Mouse (Mus musculus) embryonic stem cell, embryonic (primary cell): ENCODE data around the gene Gcnt2.

Source experiments
- CTCF ChIA-PET, 4 experiments: fragments of 300-600 bp in 2 of 4; fragments of 350-600 bp in 2 of 4; sonication (Branson Sonifier 250); formaldehyde crosslinking; loops; one replicate each; lab custom pipeline; 2022; ENCODE audit warnings: inconsistent platforms in 2 of 4; lab: Charles Lee
- POLR2A ChIA-PET, 4 experiments: fragments of 300-600 bp in 2 of 4; fragments of 350-600 bp in 2 of 4; sonication (Branson Sonifier 250); formaldehyde crosslinking; loops; one replicate each; lab custom pipeline; 2022; ENCODE audit warnings: antibody characterized with exemption in 4 of 4, inconsistent platforms in 1 of 4; lab: Charles Lee

Gcnt2 gene

DNA sequence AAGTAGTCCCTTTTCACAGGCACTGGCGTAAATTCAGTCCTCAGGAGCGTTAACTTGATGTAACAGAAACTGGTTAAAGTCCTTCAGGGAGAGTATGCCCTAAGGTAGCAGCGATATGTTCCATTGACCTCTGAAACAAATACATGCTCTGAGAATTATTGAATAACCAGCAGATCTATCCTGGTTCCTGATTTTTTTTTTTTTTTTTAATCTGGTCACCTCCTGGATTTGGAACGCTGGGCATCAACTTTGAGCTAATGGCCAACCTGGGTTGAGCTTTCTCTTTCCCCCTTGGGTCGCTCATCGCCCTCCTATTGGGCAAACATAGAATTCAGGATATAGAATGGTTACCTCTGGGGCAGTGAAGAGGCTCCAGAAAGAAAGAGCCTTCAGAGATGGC, 4.3 kb upstream of the Gcnt2 start:
- POLR2A ChIA-PET: interaction anchor here (0.6 to 6.4 kb wide), 56 partner anchors 8 to 1558 kb away, joined by 3 to 80 read pairs (median 5); partner anchors contain the start of genes Elovl2 (in 1 of the 4) and Tmem170b (in 1 of the 4)
- CTCF ChIA-PET: interaction anchor here in 3 of 4 experiments (0.6 to 1.3 kb wide), 4 partner anchors 12 to 365 kb away, joined by 3 to 10 read pairs (median 3); partner anchors contain the start of gene Elovl2 (in 1 of the 3)

- POLR2A ChIA-PET: interaction anchor here (0.7 to 6.4 kb wide), 21 partner anchors 8 to 222 kb away, joined by 3 to 80 read pairs (median 4); no protein-coding TSS in a partner anchor
- CTCF ChIA-PET: interaction anchor here in 1 of 4 experiments (0.6 kb wide), 1 partner anchor 228 kb away, joined by 4 read pairs; no protein-coding TSS in a partner anchor
These were observed 2.8 kb upstream of the Gcnt2 start for GRCm38 (mm10) chr13:40856786-40857185.

DNA sequence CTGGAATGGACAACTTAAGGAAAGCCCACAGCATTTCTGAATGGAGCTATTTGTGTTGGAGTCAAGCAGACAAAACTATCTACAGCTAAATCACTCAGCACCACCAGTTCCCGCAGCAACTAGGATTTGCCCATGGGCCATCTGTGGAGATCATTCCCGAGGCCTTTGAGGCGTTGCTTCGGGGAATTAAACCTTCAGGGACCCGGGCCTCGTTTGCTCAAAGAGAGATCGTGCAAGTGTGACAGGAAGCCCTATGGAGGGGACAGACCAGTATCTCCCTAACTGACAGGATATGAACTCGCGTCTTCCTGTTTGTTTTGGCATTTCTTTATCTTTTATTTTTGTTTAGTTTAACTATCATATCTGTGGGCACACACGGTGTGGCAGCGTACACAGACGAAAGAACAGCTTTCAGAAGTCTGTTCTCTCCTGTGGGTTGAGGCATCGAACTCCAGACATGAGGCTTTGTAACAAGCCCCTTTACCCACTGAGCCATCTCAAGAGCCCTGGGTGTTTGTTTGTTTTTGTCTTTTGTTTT, 2.2 kb upstream of the Gcnt2 start:
- ChIA-PET CTCF (interaction anchor here in 1 of 4 experiments (0.6 kb wide), 1 partner anchor 227 kb away, joined by 4 read pairs; no protein-coding TSS in a partner anchor), POLR2A (interaction anchor here (0.6 to 6.4 kb wide), 16 partner anchors 11 to 87 kb away, joined by 3 to 80 read pairs (median 5); no protein-coding TSS in a partner anchor)

DNA sequence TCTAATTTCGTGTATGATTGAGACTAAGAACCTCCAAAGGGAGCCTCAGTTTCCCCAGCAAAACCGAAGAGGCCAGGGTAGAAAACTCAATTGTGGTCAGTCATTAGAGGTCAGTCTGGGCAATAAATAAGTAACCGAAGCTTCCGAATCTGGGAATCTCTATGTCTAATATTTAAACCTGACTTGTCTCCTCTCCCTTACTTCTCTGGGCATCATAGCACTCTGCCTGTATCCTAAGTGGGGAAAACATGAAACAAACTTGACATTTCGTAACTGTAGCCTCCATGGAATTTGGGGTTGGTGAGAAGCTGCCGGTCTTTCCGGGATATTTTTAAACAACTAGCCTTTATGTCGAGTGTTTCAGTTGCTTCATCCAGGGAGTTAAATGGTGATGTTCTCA, 329 bp upstream of the Gcnt2 start:
- ChIA-PET CTCF (interaction anchor here in 1 of 4 experiments (0.5 kb wide), 1 partner anchor 57 kb away, joined by 18 read pairs; no protein-coding TSS in a partner anchor), POLR2A (interaction anchor here in 3 of 4 experiments (0.6 to 3.1 kb wide), 20 partner anchors 9 to 390 kb away, joined by 3 to 25 read pairs (median 4); partner anchors contain the start of gene Smim13 (in 1 of the 3))

DNA sequence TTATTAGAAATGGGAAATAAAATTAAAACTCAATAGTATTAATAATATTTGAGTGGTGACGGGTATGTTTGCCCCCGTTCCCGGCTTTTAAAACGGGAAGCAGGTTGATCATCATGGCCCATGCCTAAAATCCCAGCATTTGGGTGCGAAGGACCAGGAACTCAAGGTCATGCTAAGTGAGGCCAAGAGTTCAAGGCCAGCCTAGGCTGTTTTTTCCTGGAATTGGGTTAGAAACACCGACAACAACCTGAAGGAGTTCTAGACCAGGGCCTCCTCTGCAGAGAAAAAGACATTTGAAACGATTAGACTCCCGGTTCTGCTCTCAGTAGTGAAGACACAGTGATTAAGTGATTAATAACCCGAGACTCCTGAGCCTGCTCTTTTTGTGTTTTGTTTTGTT, 3.5 kb downstream of the Gcnt2 start:
- ChIA-PET POLR2A (interaction anchor here in 3 of 4 experiments (0.8 to 3.3 kb wide), 9 partner anchors 8 to 46 kb away, joined by 3 to 25 read pairs (median 4); no protein-coding TSS in a partner anchor), CTCF (interaction anchor here in 2 of 4 experiments (0.5 to 0.6 kb wide), 2 partner anchors 13 to 390 kb away, joined by 3 to 5 read pairs; no protein-coding TSS in a partner anchor)

DNA sequence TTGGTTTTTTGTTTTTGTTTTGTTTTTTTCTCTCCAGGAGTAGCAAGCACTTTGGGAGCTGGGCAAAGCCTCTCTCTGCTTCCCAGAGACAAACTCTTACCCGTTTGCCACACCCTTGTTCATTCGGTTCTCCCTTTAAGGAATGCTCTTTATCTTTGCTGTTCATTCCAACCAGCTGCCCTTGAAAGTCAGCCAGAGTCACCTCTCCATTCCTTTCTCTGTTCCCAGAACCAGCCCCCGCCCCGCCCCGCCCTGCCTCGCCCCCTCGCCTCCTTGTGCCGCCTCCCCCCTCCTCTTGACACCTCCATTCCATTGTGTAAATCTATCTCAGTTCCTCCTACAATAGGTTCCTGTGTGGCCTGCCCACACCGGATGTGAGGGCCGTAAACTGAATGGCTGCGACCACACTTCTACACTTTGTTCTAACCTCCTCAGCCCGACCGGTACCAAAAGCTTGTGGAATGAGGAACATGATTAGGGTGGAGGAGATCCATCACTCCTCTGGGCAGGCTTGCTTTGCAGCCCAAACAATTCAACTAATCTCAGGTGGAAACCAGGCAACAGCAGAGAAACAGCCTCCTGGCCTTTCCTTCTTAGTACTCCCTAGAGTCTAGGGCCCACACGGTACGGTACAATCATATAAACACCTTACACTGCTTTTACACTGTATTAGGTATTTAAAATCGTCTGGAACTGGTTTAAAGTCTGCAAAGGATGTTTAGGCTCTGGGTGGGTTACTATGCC, 9.5 kb downstream of the Gcnt2 start:
- POLR2A ChIA-PET: interaction anchor here (0.6 to 9.8 kb wide), 60 partner anchors 8 to 284 kb away, joined by 3 to 116 read pairs (median 5); partner anchors contain the start of gene Gcnt2 (in 3 of the 4)

DNA sequence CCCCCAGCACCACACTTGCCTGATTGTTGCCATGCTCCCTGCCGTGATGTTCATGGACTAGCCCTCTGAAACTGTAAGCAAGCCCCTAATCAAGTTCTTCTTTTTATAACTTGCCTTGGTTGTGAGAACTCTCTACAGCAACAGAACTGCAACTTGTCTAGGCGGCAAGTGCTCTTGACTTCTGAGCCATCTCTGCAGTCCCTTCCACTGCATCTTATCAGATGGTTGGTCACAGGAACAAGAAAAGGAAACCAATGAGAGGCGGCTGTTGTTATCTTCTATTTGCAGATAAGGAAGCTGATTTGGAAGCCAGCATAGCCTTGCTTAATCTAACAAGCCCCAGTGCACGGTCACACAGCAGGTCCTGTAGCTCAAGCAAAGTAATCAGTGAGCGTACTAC, 14.5 kb downstream of the Gcnt2 start:
- POLR2A ChIA-PET: interaction anchor here in 2 of 4 experiments (0.8 to 9.8 kb wide), 13 partner anchors 10 to 70 kb away, joined by 3 to 116 read pairs (median 6); partner anchors contain the start of gene Gcnt2 (in 1 of the 2)
- CTCF ChIA-PET: no interaction called here

More for the DNA sequence above, 9.5 kb downstream of the Gcnt2 start:
- CTCF ChIA-PET: interaction anchor here in 3 of 4 experiments (0.5 to 1.0 kb wide), 6 partner anchors 19 to 1128 kb away, joined by 3 to 4 read pairs (median 3); no protein-coding TSS in a partner anchor

DNA sequence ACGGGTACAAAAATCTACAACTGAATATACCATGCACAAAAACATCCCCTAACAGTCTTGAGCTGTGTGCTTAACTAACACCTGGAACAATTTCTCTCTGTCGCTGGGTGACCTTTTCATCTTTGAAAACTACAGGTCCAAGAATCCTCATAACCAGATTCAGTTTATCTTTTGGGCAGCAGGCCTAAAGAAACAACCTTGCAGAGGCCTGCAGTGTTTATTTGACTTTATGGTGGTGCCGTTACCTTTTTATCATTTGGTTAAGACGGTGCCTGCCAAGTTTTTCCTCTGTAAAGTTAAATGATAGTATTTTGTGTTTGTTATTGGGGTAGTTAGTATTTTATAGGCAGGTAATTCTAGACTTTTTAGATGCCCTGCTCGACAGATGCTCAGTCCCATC, 15.9 kb downstream of the Gcnt2 start:
- ChIA-PET POLR2A (interaction anchor here in 2 of 4 experiments (0.6 to 9.8 kb wide), 7 partner anchors 9 to 209 kb away, joined by 3 to 116 read pairs (median 16); no protein-coding TSS in a partner anchor), CTCF (interaction anchor here in 1 of 4 experiments (0.7 kb wide), 1 partner anchor 12 kb away, joined by 5 read pairs; no protein-coding TSS in a partner anchor)

- CTCF ChIA-PET: interaction anchor here in 1 of 4 experiments (0.6 kb wide), 1 partner anchor 9 kb away, joined by 3 read pairs; no protein-coding TSS in a partner anchor
- POLR2A ChIA-PET: interaction anchor here in 3 of 4 experiments (0.8 to 6.8 kb wide), 10 partner anchors 8 to 38 kb away, joined by 3 to 36 read pairs (median 6); partner anchors contain the start of gene Gcnt2 (in 1 of the 3)
These were observed 18.0 kb downstream of the Gcnt2 start for GRCm38 (mm10) chr13:40877589-40877988.

DNA sequence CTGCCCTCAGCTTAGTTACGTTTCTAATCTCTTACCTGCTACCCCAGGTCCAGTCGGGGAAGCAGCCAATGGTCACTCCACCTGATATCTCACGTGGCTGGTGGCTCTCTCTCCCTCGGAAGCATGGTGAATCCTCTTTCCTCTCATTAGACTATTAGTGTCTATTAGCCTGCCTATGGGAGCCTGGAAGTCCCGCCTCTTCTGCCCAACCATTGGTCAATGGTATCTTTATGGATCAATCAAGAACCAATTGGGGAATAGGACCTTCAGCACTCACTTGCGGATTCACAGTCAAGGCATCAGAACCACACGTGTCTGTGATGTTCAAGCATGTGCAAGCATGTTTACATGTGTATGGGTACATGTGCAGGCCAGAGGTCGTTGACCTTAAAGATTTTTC, 21.0 kb downstream of the Gcnt2 start:
- CTCF ChIA-PET: no interaction called here
- POLR2A ChIA-PET: interaction anchor here in 3 of 4 experiments (0.8 to 3.6 kb wide), 21 partner anchors 8 to 85 kb away, joined by 3 to 36 read pairs (median 5); no protein-coding TSS in a partner anchor

GRCm38 (mm10) chr13:40882606-40883005, 23.1 kb downstream of the Gcnt2 start:
- CTCF ChIA-PET: interaction anchor here in 1 of 4 experiments (0.5 kb wide), 1 partner anchor 27 kb away, joined by 3 read pairs; no protein-coding TSS in a partner anchor
- POLR2A ChIA-PET: interaction anchor here in 3 of 4 experiments (0.6 to 7.3 kb wide), 12 partner anchors 10 to 90 kb away, joined by 3 to 116 read pairs (median 8); no protein-coding TSS in a partner anchor

DNA sequence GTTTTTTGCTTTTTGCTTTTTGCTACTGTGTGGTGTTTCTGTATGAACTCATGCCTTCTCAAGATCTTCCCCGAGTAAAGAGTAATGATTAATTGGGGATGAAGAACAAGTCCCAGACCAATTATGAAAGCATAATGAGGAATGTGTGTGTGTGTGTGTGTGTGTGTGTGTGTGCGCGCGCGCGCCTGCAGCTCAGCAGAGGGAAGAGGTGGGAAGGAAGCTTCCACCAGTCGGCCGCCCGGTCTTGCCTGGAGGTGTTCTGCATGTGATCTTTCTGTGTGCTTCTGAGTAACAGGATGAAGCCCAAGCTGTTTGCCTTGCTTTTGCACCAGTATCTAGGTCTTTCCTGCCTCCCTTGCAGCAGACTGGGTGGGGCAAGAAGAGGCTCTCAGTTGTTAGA, 24.3 kb downstream of the Gcnt2 start:
- ChIA-PET CTCF (interaction anchor here in 1 of 4 experiments (0.6 kb wide), 1 partner anchor 14 kb away, joined by 12 read pairs; no protein-coding TSS in a partner anchor), POLR2A (interaction anchor here in 3 of 4 experiments (0.5 to 7.3 kb wide), 22 partner anchors 9 to 465 kb away, joined by 3 to 116 read pairs (median 6); partner anchors contain the start of gene Pak1ip1 (in 1 of the 3))

GRCm38 (mm10) chr13:40884878-40885277, 25.3 kb downstream of the Gcnt2 start:
- ChIA-PET POLR2A (interaction anchor here in 2 of 4 experiments (0.6 to 7.3 kb wide), 13 partner anchors 9 to 270 kb away, joined by 3 to 116 read pairs (median 8); no protein-coding TSS in a partner anchor), CTCF (interaction anchor here in 1 of 4 experiments (0.6 kb wide), 1 partner anchor 9 kb away, joined by 3 read pairs; no protein-coding TSS in a partner anchor)

DNA sequence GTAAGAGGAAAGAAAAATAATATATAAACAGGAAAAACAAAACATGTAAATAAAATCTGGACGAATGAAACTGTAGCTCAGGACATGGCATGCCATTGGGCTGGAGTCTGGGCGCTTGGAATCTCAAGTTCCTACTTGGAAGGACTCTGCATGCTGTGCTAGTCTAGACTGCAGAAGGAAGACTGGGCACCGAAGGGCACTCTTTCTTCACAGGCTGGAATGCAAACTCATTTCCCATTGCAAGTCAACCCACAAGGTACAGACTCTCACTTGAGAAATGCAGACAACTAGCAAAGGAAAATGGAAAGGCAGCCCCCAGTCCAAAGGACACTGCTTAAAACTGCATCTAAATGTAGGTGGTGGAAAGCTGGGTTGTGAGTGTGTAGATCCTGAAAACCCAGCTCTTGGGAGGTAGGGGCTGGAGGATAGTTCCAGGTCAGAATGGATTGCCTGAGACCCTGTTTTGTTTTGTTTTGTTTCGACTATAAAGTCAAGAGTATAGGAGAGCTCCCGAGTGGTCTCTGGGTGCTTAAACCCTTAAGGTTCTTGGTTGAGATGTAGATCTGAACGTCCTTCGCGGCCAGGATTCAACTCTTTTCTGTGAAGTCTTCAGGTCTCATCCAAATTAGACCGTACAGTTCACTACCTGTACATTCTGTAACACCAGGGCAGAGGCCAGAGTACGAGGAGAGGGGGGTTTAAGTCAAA, 26.5 kb downstream of the Gcnt2 start:
- CTCF ChIA-PET: interaction anchor here in 2 of 4 experiments (0.5 to 1.5 kb wide), 7 partner anchors 8 to 260 kb away, joined by 3 to 6 read pairs (median 3); no protein-coding TSS in a partner anchor

DNA sequence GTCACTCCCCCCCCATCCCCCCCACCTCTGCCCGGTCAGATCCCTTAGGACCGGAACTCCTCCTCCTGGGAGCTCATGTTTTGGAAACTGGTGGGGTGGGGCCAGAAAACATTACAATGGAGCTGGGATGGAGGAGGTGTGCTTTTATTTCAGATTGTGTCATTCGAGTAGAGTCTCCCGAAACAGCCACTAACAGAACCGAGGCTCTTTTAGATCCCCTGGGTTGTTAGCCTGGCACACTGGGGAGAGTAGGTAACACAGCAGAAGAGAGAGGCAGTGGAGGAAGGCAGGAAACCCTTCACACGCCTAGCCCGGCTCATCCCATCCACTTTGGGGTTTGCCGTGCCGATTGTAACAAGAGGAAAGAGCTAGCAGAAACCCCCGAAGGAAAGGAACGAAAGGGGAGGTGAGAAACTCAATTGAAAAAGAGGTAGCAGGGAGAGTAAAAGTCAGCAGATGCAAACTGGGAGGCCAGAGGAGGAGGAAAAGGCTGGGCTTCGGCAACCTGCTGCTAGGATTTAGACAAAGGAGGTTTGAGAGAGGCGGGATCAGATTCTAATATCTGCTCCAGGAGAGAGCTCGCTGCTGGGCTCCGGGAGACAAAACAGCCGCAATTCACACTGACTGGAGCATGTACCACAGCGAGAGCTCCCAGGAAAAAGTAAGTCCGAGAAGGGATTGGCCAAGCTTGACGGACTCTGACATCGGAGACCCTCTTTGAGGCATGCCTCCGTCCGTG, 27.3 kb downstream of the Gcnt2 start:
- POLR2A ChIA-PET: interaction anchor here (0.6 to 7.3 kb wide), 68 partner anchors 8 to 937 kb away, joined by 3 to 116 read pairs (median 4); partner anchors contain the start of genes Gcnt2 (in 1 of the 4), Mak (in 1 of the 4) and Pak1ip1 (in 1 of the 4)

More for the DNA sequence above, 26.5 kb downstream of the Gcnt2 start:
- POLR2A ChIA-PET: interaction anchor here (0.6 to 7.3 kb wide), 63 partner anchors 8 to 938 kb away, joined by 3 to 116 read pairs (median 5); partner anchors contain the start of genes Gcnt2 (in 1 of the 4) and Mak (in 1 of the 4)

GRCm38 (mm10) chr13:40890595-40890994, 31.0 kb downstream of the Gcnt2 start:
- POLR2A ChIA-PET: interaction anchor here in 2 of 4 experiments (0.7 to 2.1 kb wide), 8 partner anchors 8 to 75 kb away, joined by 3 to 7 read pairs (median 4); no protein-coding TSS in a partner anchor
- CTCF ChIA-PET: no interaction called here

More for the DNA sequence above, 27.3 kb downstream of the Gcnt2 start:
- CTCF ChIA-PET: interaction anchor here in 2 of 4 experiments (0.5 to 1.5 kb wide), 7 partner anchors 9 to 259 kb away, joined by 3 to 6 read pairs (median 3); no protein-coding TSS in a partner anchor
